Mouse (Mus musculus): Measurements from ENCODE around the gene Dnajc1. TPM values are rescaled to one million over a fixed set of nuclear protein-coding genes. Genes with fewer than 3 reads are reported as not detected.

The Dnajc1 gene
- 10 to 100 TPM; 80.6 to 98.7 TPM for polyA plus RNA-seq (2017; shearing (Covaris generic))

GRCm38 (mm10) chr2:18392331-18393021, at the start of gene Dnajc1:
TSS of gene Dnajc1 (minus strand) at chr2:18392830.

